Mouse (Mus musculus): ENCODE measurements around the gene Cdh13.
"Not testable (repeated sequence)": the region's sequence is repeated elsewhere in the genome, so short reads cannot be mapped to it uniquely, and the experiment has no call there.

Cdh13 gene

DNA sequence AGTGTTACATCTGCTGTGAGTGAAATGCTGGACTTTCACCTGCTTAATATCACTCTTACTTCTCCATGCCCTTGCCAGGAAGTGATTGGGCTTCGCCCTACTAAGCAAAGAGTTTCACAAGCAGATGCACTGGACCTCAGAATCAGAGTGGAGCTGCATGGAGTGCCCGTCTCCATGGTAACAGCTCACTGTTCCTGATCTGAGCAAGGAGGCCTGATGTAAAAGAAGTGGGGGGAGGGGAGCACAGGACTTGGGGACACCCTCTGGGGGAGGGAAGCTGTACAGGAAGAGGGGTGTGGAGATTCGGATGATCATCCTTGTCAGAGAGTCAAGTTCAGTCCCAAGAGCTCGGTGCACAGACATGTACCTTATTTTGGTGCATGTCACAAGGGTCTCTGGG lies 384.2 kb downstream of the Cdh13 start:
- in situ Hi-C loops (cut with MboI, MseI): no loop called here

- in situ Hi-C loops (cut with MboI, MseI): no loop called here
These were observed 392.7 kb downstream of the Cdh13 start for GRCm38 (mm10) chr8:118676233-118676632.

GRCm38 (mm10) chr8:118679347-118679746 lies 395.8 kb downstream of the Cdh13 start:
- in situ Hi-C loops (cut with MboI, MseI): no loop called here

GRCm38 (mm10) chr8:118683386-118683785 lies 399.9 kb downstream of the Cdh13 start:
- in situ Hi-C loops (cut with MboI, MseI): no loop called here

DNA sequence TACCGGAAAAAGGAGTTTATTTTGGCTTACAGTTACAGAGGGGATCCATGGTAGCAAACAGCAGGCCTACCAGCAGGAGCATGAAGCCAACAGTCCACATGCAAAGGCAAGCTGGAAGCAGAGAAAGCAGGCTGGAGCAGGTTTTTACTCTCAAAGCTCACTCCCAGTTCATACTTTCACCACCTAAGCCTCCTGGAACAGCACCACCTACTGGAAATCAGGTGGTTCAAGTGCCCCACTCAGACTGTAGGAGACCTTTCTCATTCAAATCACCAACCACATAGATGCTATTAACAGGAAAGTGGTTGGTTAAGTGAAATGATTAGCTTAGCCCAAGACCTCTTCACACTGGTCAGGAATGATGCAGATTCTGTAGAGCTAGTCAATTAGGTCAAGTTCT lies 402.3 kb downstream of the Cdh13 start:
- in situ Hi-C loops (cut with MboI, MseI): no loop called here

DNA sequence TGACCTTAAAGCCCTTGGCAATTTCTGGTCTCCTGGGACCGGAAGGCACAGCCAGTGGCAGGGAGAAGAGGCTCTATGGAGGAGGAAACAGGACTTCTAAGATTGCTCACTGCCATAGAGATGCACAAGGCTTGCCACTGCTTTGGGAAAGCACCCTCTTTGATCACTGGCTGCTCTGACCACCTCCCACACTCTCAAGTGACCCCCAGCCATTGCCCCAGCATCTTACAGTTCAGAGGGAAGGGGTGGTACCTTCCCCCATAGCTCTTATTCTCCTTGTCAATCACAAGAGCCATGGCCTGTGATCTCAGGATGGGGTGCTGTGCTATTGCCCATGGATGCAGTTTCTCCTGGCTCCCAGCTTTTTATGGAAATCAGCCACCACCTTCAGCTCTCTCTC lies 406.3 kb downstream of the Cdh13 start:
- in situ Hi-C loops (cut with MboI, MseI): no loop called here

DNA sequence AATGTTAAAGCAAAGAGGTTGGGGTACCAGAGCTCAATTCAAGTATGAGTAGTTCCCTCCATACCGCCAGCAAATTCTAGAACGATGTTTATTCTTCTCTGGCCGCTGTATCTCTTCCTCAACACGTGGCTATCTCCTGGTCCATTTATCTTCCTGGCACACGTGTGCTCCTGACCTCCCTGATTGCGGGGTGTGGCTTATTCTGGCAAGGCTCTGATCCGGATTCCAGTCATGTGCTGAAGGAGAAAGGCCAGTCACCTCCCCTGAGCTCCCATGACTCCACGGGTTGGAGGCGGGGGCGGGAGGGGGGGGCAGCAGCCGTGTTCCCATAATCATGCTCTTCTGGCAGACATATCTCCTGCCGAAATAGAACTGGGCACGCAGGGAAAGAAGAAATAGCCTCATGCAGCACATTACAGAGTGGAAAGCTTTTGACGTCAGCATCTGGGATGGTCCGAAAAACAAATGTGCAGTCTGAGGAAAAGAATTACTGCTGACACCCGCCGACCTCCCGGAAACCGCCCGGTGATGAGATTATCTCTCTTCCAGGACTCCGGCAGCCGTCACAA lies 417.9 kb downstream of the Cdh13 start:
- in situ Hi-C loops (cut with MboI, MseI): no loop called here

DNA sequence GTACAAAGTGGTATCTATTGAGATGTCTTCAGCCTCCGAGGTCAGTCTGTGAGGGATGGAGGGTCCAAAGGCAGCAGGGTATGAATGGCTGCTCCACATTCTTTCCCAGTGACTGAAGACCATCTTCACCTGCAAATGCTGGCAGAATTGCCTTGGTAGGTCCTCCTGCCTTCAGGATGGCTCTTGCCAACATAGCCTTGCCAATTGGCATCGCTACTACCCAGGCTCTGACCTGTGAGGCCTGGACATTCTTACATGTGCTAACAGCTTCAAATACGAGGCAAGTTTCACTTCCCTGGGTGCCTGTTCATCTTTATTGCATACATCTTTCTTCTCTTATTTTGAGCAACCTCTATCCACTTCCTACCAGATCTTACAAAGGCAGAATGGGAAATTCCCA lies 425.8 kb downstream of the Cdh13 start:
- in situ Hi-C loops (cut with MboI, MseI): no loop called here

DNA sequence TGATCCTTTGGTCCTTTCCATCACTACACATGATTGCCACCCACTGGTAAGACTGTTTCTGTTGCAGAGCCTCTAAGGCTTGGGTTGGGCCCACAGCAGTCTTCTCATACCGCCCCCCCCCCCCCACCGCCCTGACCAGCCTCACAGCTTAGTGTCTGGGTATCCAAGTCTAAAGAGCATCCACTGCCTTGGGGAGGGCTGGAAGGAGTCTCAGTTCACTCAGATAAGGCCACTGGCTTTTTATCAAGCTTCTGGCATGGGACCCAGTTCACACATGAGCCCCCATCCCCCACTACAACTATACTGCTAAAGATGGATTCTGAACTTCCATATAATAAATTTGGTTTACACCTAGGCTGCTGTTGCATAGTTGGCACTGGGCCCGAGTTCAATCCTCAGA lies 428.1 kb downstream of the Cdh13 start:
- in situ Hi-C loops (cut with MboI, MseI): no loop called here

- in situ Hi-C loops (cut with MboI, MseI): no loop called here
These were observed 429.6 kb downstream of the Cdh13 start for GRCm38 (mm10) chr8:118713111-118713510.

DNA sequence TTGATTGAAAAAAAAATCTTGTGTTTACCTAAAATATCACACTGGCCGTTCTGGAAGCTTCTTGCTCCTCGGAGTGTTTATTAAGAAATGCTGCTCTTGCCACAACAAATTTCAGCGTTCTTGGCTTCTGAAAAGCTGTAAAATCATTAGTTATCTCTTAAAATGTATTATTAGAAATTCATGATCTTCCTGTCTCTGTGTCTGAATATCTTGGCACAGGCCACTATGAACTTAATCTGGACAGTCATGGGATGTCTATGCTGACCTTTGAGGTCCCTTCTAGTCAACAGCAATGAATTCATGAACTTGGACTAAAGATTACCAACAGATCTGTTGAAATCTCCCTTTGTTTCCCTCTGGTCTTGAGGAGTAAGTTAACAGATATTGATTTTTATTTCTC lies 430.1 kb downstream of the Cdh13 start:
- in situ Hi-C loops (cut with MboI, MseI): no loop called here

GRCm38 (mm10) chr8:118722896-118723295 lies 439.4 kb downstream of the Cdh13 start:
- in situ Hi-C loops (cut with MboI, MseI): no loop called here

- in situ Hi-C loops (cut with MboI, MseI): no loop called here
These were observed 442.1 kb downstream of the Cdh13 start for GRCm38 (mm10) chr8:118725651-118726050.

DNA sequence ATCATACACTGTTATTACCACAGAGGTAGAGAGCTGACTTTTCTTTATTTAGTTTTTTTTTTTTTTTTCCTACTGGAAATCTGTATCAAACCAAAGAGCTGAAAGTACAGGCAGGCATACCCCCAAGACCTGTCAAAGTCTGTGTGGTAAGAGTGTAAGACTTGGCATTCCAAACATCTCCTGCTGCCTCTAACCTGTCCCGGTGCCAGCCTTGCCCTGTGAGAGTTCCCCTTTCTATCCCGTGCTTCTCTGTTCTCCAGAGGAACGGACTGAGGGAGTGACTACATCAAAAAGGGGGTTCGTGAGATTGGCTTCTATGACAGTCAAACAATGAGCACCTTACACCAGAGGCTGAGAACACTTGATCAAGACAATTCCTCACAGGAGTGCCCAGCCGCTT lies 458.2 kb downstream of the Cdh13 start:
- in situ Hi-C loops (cut with MboI, MseI): no loop called here

GRCm38 (mm10) chr8:118744991-118745390 lies 461.5 kb downstream of the Cdh13 start:
- in situ Hi-C loops (cut with MboI, MseI): no loop called here

- in situ Hi-C loops (cut with MboI, MseI): no loop called here
These were observed 464.6 kb downstream of the Cdh13 start for GRCm38 (mm10) chr8:118748041-118748604.

DNA sequence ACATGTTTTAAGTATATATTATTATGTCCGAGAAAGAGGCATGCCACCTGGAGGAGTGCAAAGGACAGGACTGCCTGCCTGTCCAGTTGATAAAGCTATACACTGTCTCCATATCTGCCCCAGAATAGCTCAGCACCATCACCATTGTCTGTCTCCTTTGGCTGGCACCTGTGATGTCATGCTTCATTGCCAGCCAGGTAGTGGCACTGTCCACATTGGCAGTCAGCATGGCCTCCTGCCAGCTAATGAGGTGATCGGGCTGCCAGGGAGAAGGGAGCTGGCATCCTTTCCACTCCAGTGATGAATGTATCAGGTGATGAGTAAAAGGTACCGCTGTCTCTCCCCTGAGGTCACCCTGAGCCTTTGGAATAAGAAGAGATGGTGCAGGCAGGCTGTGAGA lies 465.7 kb downstream of the Cdh13 start:
- in situ Hi-C loops (cut with MboI, MseI): no loop called here

DNA sequence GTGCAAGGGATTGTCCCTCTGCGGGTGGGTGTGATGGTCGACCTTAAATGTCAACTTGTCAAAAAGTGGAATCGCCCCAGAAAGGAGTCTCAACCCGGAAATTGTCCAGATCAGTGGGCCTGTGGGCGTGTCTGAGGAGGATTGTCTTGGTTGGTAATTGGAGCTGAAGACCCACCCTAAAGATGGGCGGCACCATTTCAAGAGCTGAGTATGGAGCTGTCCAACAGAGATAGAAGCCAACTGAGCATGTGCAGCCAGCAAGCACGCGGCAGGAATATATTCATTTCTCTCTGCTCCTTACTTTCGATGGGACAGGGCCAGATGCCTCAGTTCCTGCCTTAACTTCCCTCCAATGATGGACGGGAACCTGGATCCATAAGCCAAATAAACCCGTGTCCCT lies 466.3 kb downstream of the Cdh13 start:
- in situ Hi-C loops (cut with MboI, MseI): no loop called here

DNA sequence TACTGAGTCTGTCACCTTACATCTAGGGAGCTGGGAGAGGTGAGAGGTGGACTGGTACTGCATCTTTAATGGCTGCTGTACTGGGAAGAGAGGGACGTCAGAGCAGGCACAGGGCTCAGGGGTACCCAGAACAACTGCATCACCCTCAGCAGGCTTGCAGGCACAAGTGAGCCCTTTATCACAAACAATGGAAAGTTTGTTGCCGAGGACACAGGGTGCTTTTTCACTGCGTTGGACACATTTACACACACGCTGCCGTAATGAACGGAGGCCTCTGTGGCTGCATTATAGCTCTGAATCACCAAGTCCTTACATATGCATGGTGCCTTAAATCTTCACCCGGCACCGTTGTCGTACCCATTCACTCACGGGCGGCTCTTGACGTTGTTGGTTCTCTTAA lies 470.2 kb downstream of the Cdh13 start:
- in situ Hi-C loops (cut with MboI, MseI): no loop called here

DNA sequence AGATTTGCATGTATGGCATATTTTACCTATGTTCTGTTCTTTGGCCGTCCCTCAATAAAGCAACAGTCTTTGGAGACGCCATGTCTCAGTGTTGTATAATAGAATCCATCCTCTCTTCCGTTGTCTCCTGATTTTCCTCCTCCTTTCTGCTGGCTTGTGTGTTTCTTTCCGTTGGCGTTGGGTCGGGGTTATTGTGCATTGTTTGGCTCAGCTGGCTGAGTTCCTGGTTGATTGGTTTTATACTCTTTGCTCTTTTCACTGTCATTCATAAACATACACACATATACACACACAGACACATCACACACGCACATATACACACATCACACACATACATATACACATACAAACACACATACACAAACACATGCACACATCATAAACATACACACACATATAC lies 470.6 kb downstream of the Cdh13 start:
- in situ Hi-C loops (cut with MboI, MseI): no loop called here

- in situ Hi-C loops (cut with MboI, MseI): not testable (repeated sequence)
These were observed 494.0 kb downstream of the Cdh13 start for GRCm38 (mm10) chr8:118777507-118777906.

GRCm38 (mm10) chr8:118778374-118778773 lies 494.8 kb downstream of the Cdh13 start:
- in situ Hi-C loops (cut with MboI, MseI): no loop called here

- in situ Hi-C loops (cut with MboI, MseI): no loop called here
These were observed 502.1 kb downstream of the Cdh13 start for GRCm38 (mm10) chr8:118785646-118786045.

- in situ Hi-C loops (cut with MboI, MseI): no loop called here
These were observed 506.1 kb downstream of the Cdh13 start for GRCm38 (mm10) chr8:118789649-118790048.
